Mouse (Mus musculus) midbrain, embryonic 13.5 days (tissue): ENCODE measurements around the gene Gm3045. TPM values are rescaled to one million over a fixed set of nuclear protein-coding genes. Genes with fewer than 3 reads are reported as not detected.

Source experiments
- ATAC-seq: fragments of 200-750 bp; cut with Nextera tagmentation; 2 replicates; pipeline ENCODE4 v1.8.0; 2017; ENCODE audit warnings: mild to moderate bottlenecking, moderate TSS enrichment, moderate library complexity
- H3K27ac ChIP-seq: fragments of 300-500 bp; sonication (generic); 2 replicates; pipeline ENCODE4 v1.5.1; 2015; ENCODE audit warnings: inconsistent platforms, mild to moderate bottlenecking, moderate library complexity
- H3K27me3 ChIP-seq: fragments of 300-500 bp; sonication (generic); 2 replicates; pipeline ENCODE4 v1.6.1; 2015; ENCODE audit warnings: mild to moderate bottlenecking, inconsistent platforms
- H3K36me3 ChIP-seq: fragments of 300-500 bp; sonication (generic); 2 replicates; pipeline ENCODE4 v1.6.1; 2015; ENCODE audit warnings: mild to moderate bottlenecking, inconsistent platforms
- H3K4me1 ChIP-seq: fragments of 300-500 bp; sonication (generic); replicated peaks from 2 replicates; pipeline ENCODE4 v1.6.1; 2015; ENCODE audit warnings: inconsistent platforms
- H3K4me2 ChIP-seq: fragments of 300-500 bp; sonication (generic); replicated peaks from 2 replicates; pipeline ENCODE4 v1.6.1; 2015; ENCODE audit warnings: moderate library complexity, mild to moderate bottlenecking, inconsistent platforms
- H3K4me3 ChIP-seq: fragments of 300-500 bp; sonication (generic); replicated peaks from 2 replicates; pipeline ENCODE4 v1.5.1; 2015; ENCODE audit warnings: mild to moderate bottlenecking, inconsistent platforms
- H3K9ac ChIP-seq: fragments of 300-500 bp; sonication (generic); replicated peaks from 2 replicates; pipeline ENCODE4 v1.6.1; 2015; ENCODE audit warnings: mild to moderate bottlenecking, inconsistent platforms
- H3K9me3 ChIP-seq: fragments of 300-500 bp; sonication (generic); 2 replicates; pipeline ENCODE4 v1.6.1; 2016; ENCODE audit warnings: mild to moderate bottlenecking, inconsistent platforms
- WGBS: fragments of 180-500 bp; shearing (Covaris S2); methylation state at CpG from one replicate; pipeline ENCODE4 v1.1.7; 2015; 5-methylcytosine and 5-hydroxymethylcytosine counted together
- polyA plus RNA-seq: library from polyadenylated mRNA; unstranded; fragments of >200 nt; fragmentation: Nextera tagmentation; extraction: Ambion mirVana; gene quantifications from 2 replicates; pipeline ENCODE4 v1.2.1, GENCODE M21; 2015

The Gm3045 gene
- polyA plus RNA-seq, 1 experiment from 2014 or later = not detected

- no peak overlapping the region for H3K4me3 ChIP-seq
- no peaks in the 10 kb centered on the region for H3K9me3 ChIP-seq
- H3K27me3 ChIP-seq = 0 out of 2 replicates have a peak, but pooled peaks cover 3% of the 10 kb centered on the region
- no peak for ATAC-seq
- H3K9ac ChIP-seq = no peak overlapping the region
- 79% methylated on average over 9 of the region's 9 CpGs for WGBS
- H3K27ac ChIP-seq = no peak overlapping the region
- no peaks in the 10 kb centered on the region for H3K36me3 ChIP-seq
- H3K4me1 ChIP-seq = no peaks in the 10 kb centered on the region
- no peak overlapping the region for H3K4me2 ChIP-seq
Measured at GRCm38 (mm10) chr13:56471951-56472350, 45.6 kb downstream of the Gm3045 start.

- H3K4me1 ChIP-seq = no peaks in the 10 kb centered on the region
- ATAC-seq = no peak
- no peaks in the 10 kb centered on the region for H3K36me3 ChIP-seq
- H3K4me2 ChIP-seq = no peak overlapping the region
- no peaks in the 10 kb centered on the region for H3K9me3 ChIP-seq
- no peak overlapping the region for H3K27ac ChIP-seq
- H3K9ac ChIP-seq = no peak overlapping the region
- 0 out of 2 replicates have a peak, but pooled peaks cover 3% of the 10 kb centered on the region for H3K27me3 ChIP-seq
- 94% methylated on average over 9 of the region's 9 CpGs for whole genome bisulfite sequencing
- H3K4me3 ChIP-seq = no peak overlapping the region
Measured at GRCm38 (mm10) chr13:56472661-56473060, 46.3 kb downstream of the Gm3045 start.

GRCm38 (mm10) chr13:56475363-56475762 is 49.0 kb downstream of the Gm3045 start:
- H3K9ac ChIP-seq = no peak overlapping the region
- no peak overlapping the region for H3K4me2 ChIP-seq
- no peaks in the 10 kb centered on the region for H3K4me1 ChIP-seq
- H3K9me3 ChIP-seq = no peaks in the 10 kb centered on the region
- no peaks in the 10 kb centered on the region for H3K36me3 ChIP-seq
- H3K27me3 ChIP-seq = 0 out of 2 replicates have a peak, but pooled peaks cover 3% of the 10 kb centered on the region
- H3K27ac ChIP-seq = no peak overlapping the region
- H3K4me3 ChIP-seq = no peak overlapping the region
- ATAC-seq = peak; percentile 55; the same call in 1 of the 2 replicates
- WGBS = 28% methylated on average over 4 of the region's 4 CpGs

- Histone ChIP-seq H3K4me1 (no peaks in the 10 kb centered on the region), H3K9me3 (no peaks in the 10 kb centered on the region), H3K27ac (no peak overlapping the region), H3K27me3 (0 out of 2 replicates have a peak, but pooled peaks cover 3% of the 10 kb centered on the region), H3K4me2 (no peak overlapping the region), H3K36me3 (no peaks in the 10 kb centered on the region), H3K4me3 (no peak overlapping the region), H3K9ac (no peak overlapping the region)
- 85% methylated on average over 5 of the region's 5 CpGs for WGBS
- ATAC-seq = no peak
Measured at GRCm38 (mm10) chr13:56476790-56477189, 50.4 kb downstream of the Gm3045 start.

- H3K36me3 ChIP-seq = no peaks in the 10 kb centered on the region
- no peak for ATAC-seq
- H3K27me3 ChIP-seq = 0 out of 2 replicates have a peak, but pooled peaks cover 3% of the 10 kb centered on the region
- no peaks in the 10 kb centered on the region for H3K9me3 ChIP-seq
- H3K4me3 ChIP-seq = no peak overlapping the region
- H3K9ac ChIP-seq = no peak overlapping the region
- H3K4me2 ChIP-seq = no peak overlapping the region
- no peaks in the 10 kb centered on the region for H3K4me1 ChIP-seq
- no peak overlapping the region for H3K27ac ChIP-seq
- 65% methylated on average over 6 of the region's 6 CpGs for WGBS
Measured at GRCm38 (mm10) chr13:56477271-56477670, 50.9 kb downstream of the Gm3045 start.

- no peak overlapping the region for H3K4me2 ChIP-seq
- no peaks in the 10 kb centered on the region for H3K36me3 ChIP-seq
- 0 out of 2 replicates have a peak, but pooled peaks cover 3% of the 10 kb centered on the region for H3K27me3 ChIP-seq
- no peak overlapping the region for H3K4me3 ChIP-seq
- 81% methylated on average over 6 of the region's 6 CpGs for WGBS
- ATAC-seq = no peak
- H3K9ac ChIP-seq = no peak overlapping the region
- H3K9me3 ChIP-seq = no peaks in the 10 kb centered on the region
- H3K27ac ChIP-seq = no peak overlapping the region
- H3K4me1 ChIP-seq = no peaks in the 10 kb centered on the region
Measured at GRCm38 (mm10) chr13:56478027-56478426, 51.6 kb downstream of the Gm3045 start.

- ATAC-seq = no peak
- Histone ChIP-seq H3K4me3 (no peak within 1 kb of the TSS), H3K4me1 (no peaks in the 10 kb centered on the region), H3K36me3 (no peaks in the 10 kb centered on the region), H3K9ac (no peak within 1 kb of the TSS), H3K27ac (no peak within 1 kb of the TSS), H3K4me2 (no peak within 1 kb of the TSS), H3K27me3 (no peaks in the 10 kb centered on the region), H3K9me3 (no peaks in the 10 kb centered on the region)
- 86% methylated on average over 3 of the region's 3 CpGs for WGBS
Measured at GRCm38 (mm10) chr13:56482146-56482545, 55.8 kb downstream of the Gm3045 start, which contains the start of gene Il9. TSS of gene Il9 (minus strand) at chr13:56482246.

Other genes starting within 250 kb of the Gm3045 start
- gene Tifab, start 247.7 kb upstream of the Gm3045 start, polyA plus RNA-seq = 0.61 and 0.90 TPM in 2 replicates
- 12.0 and 15.8 TPM in 2 replicates for gene Neurog1, start 174.4 kb upstream of the Gm3045 start, polyA plus RNA-seq
- 7.4 and 8.0 TPM in 2 replicates for gene Cxcl14, start 130.0 kb upstream of the Gm3045 start, polyA plus RNA-seq
- not detected in 2 replicates for gene Slc25a48, start 11.8 kb downstream of the Gm3045 start, polyA plus RNA-seq
- not detected in 2 replicates for gene Il9, start 55.7 kb downstream of the Gm3045 start, polyA plus RNA-seq
- 2.5 and 2.6 TPM in 2 replicates for gene Fbxl21, start 95.9 kb downstream of the Gm3045 start, polyA plus RNA-seq
- gene Lect2, start 121.9 kb downstream of the Gm3045 start, polyA plus RNA-seq = not detected in 2 replicates
- gene Tgfbi, start 182.9 kb downstream of the Gm3045 start, polyA plus RNA-seq = 4.0 and 4.8 TPM in 2 replicates